ENCODE assay signal across 10 mouse cellular contexts in the genomic region with DNA sequence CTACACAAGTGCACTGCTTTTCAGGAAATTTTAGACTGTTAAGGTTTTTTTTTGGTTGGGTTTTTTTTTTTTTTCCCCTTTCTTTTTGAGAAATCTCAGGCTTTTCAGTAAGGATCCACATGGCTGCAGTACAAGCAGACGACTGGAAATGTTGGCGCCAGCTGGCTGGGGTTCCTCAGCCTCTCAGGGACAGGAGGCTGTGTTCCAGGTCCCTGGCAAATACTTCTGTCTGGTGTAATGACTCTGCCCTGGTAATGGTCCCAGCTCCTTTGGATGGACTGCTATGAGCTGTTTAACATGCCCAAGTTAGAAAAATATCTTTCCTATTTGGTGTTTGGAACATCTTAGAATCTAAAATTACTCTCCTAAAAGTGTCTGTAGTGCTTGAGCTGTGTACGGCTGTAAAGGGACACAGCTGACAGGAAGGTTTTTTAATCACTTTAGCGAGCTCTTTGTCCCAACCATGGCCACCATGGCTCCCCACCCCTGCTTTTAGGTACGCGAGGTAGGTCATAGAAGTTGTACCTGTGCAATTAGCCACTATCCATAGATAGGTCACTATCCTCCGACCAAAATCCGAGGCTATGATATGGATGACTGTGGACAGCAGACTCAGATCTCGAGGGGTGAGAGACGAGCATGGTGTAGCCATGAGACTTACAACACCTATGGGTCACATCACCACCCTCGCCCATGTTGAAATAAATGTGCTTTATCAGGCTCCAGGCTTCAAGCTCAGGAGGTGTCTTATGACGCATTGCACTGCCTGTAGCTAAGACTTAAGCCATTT. TPM values are rescaled to one million over a fixed set of nuclear protein-coding genes. Genes with fewer than 3 reads are reported as not detected.
DNase-seq lines count a peak whose midpoint lies in the region; TF ChIP-seq lines count a peak whose summit lies in the region.
"Had no signal": no experiment of that assay in that cellular context is flagged by ENCODE, and none has a peak within 500 bp of the region (broad histone marks: within the 10 kb centered on the region; RNA-seq: fewer than 3 reads in every experiment).

No protein-coding gene starts in this region.

- WGBS in kidney, adult 2 months, result 88% methylated on average over 12 of the region's 12 CpGs

- H3K27ac ChIP-seq in kidney, adult 2 months (ENCODE audit: insufficient read depth, low read depth, low read length), result no peak overlapping the region
- peak overlapping the region; percentile 75 for H3K27ac ChIP-seq in brown adipose tissue, adult 24 weeks (replicated peaks; ENCODE audit: low read depth, low read length)
- H3K27ac ChIP-seq: embryonic facial prominence, embryonic 12.5 days had no signal

- peaks cover 2% of the 10 kb centered on the region; the same call in 1 of the 2 replicates for H3K4me1 ChIP-seq in kidney, adult 2 months (ENCODE audit: control insufficient read depth, insufficient read depth, low read length)
- H3K4me1 ChIP-seq in brown adipose tissue, adult 24 weeks (ENCODE audit: control insufficient read depth, insufficient read depth, insufficient read length, low read length), result peaks cover 9% of the 10 kb centered on the region; the same call in 1 of the 2 replicates

- TF ChIP-seq POLR2A in kidney, adult 2 months (IDR thresholded peaks at IDR 0.05; ENCODE audit: low read depth, low read length), result no peak

- no peak for TF ChIP-seq CTCF in kidney, adult 2 months (conservative IDR thresholded peaks at IDR 0.05; ENCODE audit: insufficient read depth, insufficient read length, low read depth, low read length)

- H3K27me3 ChIP-seq in kidney, adult 2 months (replicated peaks; ENCODE audit: control insufficient read depth, insufficient read depth, low read length), result no peaks in the 10 kb centered on the region
- H3K27me3 ChIP-seq: embryonic facial prominence, embryonic 12.5 days had no signal

- peak; percentile 41 for DNase-seq in kidney, adult 2 months
- no peak for DNase-seq in kidney, adult 11 months
- peak; percentile 58 for DNase-seq in heart, adult 8-10 months (ENCODE audit: low spot score)
- peak; percentile 26 for DNase-seq in left cerebral cortex, adult 11 months (ENCODE audit: low spot score)
- DNase-seq in skeletal muscle tissue, adult 2 months (ENCODE audit: low read depth, low spot score), result peak; percentile 84
- no peak for DNase-seq in spleen, postnatal 14 days (ENCODE audit: low spot score in 2 of 2)
- no peak for DNase-seq in thymus, postnatal 14 days

- no peaks in the 10 kb centered on the region for H3K36me3 ChIP-seq in kidney, adult 2 months (ENCODE audit: control insufficient read depth, insufficient read depth, low read length)
- H3K36me3 ChIP-seq: embryonic facial prominence, embryonic 12.5 days; G1E had no signal

- H3K4me3 ChIP-seq in kidney, adult 2 months (ENCODE audit: insufficient read depth, low read depth, low read length), result no peak overlapping the region
- peak overlapping the region; percentile 26; the same call in 1 of the 2 replicates for H3K4me3 ChIP-seq in brown adipose tissue, adult 24 weeks (ENCODE audit: insufficient read depth, low read depth, low read length)
- H3K4me3 ChIP-seq: embryonic facial prominence, embryonic 12.5 days had no signal

RNA-seq across cellular contexts. Expression of a gene that starts 8.9 kb away (rescaled TPM):
- polyA plus RNA-seq in kidney, adult 2 months (2012; rRNA removed), result 11.5 and 14.5 TPM in 2 replicates
- 5.8 and 11.8 TPM in 2 replicates for polyA plus RNA-seq in brown adipose tissue, adult 24 weeks (2012; ENCODE audit: insufficient read depth, insufficient read length, missing spikeins)
- total RNA-seq in heart, adult 8-10 months (2022), result 10 to 100 TPM; 18.8 to 21.3 (median 20.1) TPM

Comparison
In these comparisons a context has a peak if more than half of its experiments do, and no peak if none do; other contexts are left out.
1. DNase-seq: peak in kidney, adult 2 months (single experiment), heart, adult 8-10 months (single experiment), left cerebral cortex, adult 11 months (single experiment) and skeletal muscle tissue, adult 2 months (single experiment); none in kidney, adult 11 months (single experiment), spleen, postnatal 14 days (0 of 2) and thymus, postnatal 14 days (single experiment).